Mouse (Mus musculus) MEL-GATA-1-ER (cell line): Measurements from ENCODE around the gene Ubap2.

Source experiments
- DNase-seq: peaks from one replicate; pipeline ENCODE4 v3.0.0-alpha.2; 2012; ENCODE audit warnings: low read depth; ENCODE audit errors: extremely low read depth

Gene Ubap2

DNA sequence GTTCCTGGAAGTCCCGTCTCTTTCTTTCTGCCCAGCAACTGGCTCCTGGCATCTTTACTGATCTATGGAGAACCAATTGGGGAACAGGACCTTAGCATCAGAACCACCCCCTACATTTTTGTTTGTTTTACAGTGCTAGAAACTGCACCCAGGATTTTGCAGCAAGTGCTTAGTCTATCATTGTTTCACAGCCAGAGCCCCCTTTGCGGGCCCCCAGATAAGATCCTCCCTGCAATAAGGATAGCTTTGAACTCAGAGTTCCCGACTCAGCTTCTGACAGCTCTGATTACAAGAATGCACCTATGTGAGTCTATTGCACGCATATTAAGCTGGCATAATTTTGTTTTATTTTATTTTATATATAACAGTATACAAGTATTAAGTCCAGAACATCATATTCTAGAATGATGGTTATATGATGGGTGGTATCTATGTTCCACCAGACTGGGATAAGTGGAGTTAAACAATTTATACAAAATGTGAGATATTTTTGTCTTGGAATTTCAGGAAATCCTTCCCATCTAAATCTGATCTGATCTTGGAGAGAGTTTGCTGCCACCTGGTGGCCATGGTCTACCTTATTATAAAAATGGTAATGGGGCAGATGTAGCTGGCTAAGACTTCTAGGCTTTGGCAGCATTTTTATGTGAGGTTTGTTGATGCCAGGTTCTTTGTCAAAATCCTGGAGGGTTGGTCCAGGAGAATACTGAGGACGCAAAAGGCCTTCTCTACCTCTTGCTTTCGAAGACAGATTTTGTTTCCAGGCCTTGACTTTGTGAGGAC lies 109.1 kb downstream of the Ubap2 start:
- DNase-seq = no peak

DNA sequence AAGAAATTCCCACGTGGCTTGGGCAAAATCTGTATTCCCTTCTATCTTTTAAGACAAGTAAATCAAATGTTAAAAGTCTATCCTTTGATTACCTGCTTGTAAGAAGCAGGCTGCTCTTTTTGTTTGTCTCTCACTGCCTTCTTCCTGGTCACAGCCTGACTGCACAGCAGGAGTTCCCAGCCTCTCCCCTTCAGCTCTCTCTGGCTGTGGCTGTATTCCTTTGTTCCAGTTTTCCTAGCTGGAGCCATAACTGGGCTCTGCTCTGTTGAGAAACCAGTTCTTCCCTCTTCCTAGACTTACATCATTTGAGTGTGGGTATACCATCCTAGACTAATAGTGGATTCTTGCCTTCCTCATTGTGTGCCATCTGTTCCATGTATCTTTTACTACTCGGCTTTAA lies 110.0 kb downstream of the Ubap2 start:
- no peak for DNase-seq

DNA sequence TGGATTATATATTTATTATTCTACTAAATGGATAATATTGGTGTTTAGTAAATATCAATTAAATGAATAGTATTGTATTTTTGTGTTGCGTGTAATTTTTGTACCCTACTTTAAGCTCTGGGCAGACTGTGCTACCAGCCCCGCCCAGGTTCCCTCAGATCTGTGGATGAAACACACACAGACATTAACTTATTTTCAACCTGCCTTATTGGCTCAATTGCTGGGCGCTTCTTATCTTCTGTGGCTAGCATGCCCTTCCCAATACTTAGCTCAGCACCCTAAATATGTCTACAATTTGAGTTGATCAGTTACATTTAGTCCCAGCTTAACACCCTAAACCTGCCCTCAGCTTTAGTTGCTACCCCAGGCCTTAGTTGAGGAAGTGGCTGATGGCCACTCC lies 113.7 kb downstream of the Ubap2 start:
- DNase-seq = no peak

DNA sequence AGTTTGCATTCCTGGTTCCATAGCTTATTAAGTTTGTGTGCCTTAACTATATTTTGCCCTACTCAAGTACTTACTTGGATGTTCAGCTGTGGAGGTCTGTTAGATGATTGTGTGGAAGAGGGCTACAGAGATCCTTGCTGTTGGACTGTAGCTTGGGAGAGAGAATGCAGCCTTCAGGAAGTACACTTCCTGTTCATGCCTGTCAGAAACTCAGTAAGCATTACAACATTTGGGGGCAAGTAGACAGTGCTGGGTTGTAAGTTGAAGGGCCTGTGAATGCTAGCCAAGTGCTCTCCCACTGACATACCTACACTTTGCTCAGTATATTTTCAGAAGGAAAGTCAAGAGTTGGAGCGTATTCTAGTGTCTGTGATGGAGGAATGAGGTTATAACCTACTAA lies 116.7 kb downstream of the Ubap2 start:
- DNase-seq = no peak

DNA sequence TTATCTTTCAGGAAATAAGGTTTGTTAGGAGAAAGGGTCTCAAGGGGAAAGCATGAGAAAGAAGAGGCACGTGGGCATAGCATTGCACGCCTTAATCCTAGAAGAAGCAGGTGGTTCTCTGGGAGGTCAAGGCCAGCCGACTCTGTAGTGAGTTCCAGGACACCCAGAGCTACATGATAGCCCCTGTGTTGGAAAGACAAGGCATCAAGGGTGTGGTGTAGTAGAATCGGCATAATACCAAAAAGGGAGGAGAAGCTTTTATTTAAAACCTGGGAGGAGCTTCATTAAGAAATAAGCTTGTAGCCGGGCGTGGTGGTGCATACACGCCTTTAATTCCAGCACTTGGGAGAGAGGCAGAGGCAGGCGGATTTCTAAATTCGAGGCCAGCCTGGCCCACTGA lies 118.0 kb downstream of the Ubap2 start:
- DNase-seq = no peak

DNA sequence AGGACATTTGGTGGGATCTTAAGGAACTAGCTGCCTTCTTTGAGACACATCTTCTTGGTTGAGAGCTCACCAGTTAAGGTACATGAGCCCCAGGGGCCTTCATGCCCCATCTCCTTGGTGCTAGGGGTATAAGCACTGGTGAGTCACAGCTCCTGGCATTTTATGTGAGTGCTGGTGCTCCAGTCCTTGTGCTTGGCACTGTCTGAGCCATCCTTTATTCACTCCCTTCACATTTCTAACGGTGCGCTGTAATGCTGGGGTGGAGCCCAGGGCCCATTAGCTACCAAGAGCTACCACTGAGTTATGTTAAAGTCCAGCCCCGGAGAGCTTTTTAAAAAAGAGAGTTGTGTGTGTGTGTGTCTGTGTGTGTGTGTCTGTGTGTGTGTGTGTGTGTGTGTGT lies 121.8 kb downstream of the Ubap2 start:
- no peak for DNase-seq

DNA sequence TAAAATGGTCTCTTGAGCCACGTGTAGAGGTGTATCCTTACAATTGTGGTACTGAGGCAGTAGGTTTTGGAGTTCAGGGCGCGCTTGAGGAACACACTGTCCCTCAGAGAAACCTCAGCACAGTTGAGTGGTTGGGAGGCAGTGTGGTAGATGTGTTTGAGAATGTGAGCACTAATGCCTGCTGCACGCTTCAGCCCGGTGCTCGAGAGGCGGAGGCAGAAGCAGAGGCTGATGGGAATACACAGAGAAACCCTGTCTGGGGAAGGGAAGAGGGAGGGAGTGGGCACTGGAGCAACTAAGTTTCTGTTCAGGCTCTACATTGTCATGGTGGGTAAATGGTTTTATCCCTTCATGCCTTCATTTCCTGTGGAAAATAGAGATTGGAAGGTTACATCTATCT lies 123.8 kb downstream of the Ubap2 start:
- DNase-seq = no peak

DNA sequence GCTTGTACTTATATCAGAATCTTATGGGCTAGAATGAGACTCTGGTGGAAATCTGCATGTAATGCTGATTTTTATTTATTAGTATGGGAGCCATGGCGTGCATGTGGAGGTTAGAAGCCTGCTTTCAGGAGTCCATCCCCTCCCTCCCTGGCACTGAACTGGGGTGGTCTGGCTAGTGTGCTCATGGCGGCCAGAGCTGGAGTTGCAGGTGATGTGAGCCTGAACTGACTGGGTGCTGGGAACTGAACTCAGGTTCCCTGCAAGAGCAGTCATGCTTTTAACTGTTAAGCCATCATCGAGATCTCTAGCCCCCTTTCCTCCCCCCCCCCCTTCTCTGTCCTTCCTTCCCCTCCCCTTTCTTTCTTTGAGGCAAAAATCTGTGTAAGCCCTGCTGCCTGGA lies 125.1 kb downstream of the Ubap2 start:
- no peak for DNase-seq
